Mouse (Mus musculus) spleen, postnatal 14 days (tissue): ENCODE measurements at regions not wholly inside any gene's neighbourhood (a gene's known extent, or its start where the extent isn't known, plus 50 kb on each side); places are given as distances from the start of the nearest gene placed in this dataset.

Source experiments
- DNase-seq, 2 experiments: peaks; one replicate each; pipeline ENCODE4 v3.0.0; 2021 to 2022; ENCODE audit warnings: low spot score in 2 of 2

DNA sequence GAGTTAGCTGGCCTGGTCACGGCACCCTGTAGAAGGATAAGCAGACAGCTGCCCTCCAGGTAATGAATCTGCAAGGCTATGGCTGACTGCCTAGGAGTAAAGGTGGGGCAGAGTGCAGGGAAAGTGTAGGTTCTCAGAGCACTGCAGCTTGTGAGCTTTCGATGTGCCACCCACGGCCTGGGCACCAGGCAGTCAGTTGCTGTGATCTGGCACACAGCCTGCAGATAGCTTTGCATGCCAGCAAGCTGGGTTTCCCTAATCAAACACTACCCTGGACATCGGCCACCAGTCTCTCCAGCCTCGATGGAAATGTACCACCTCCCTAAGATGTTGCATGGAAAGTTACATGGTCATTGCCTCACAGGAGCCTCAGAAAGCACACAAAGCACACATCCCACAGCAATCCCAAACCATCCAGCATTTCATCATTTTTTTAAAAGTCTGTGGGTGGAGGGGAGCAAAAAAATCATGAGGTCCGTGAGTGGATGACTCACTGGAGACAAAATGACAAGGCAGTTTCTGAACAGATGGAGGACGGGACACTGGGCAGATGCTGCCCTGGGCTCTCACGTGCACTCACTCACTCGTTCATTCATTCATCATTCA is 112.7 kb downstream of the Ets2 start:
- no peak for DNase-seq

GRCm38 (mm10) chr16:95811092-95811491 is 109.2 kb downstream of the Ets2 start:
- DNase-seq: no peak

DNA sequence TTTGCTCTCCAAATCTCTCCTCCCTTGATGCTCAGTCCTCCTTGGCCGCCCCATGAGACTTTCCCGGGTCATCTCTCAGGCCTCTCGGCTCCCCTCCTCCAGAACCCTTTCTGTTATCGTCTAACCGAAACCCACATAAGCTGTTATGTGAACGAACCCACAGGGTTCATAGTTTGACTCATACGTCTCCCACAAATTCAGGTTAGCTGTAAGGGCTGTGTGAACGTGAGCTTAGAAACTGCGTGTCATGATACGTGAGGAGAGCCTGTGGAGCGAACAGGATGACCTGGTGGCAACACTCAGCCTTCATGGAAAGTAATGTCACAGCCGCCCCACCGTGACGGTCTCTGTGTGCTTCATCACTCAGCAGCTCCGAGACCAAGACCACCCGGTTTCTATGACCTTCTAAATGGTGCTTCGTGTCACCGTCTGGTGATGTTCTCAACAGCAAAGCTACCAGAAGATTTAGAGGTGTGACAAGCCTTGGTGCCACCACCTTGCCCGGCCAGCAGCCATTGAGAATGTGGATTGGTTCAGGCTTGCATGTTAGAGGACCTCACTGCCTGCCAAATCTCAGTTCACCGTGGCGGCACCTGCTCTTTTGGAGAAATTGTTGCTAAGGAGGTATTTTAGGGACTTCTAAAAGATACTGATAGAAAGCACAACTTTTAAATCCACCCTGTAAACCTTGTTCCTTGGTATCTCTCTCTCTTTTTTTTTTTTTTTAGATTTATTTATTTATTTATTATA is 107.4 kb downstream of the Ets2 start:
- DNase-seq: no peak

GRCm38 (mm10) chr16:95806510-95806909 is 104.6 kb downstream of the Ets2 start:
- no peak for DNase-seq

DNA sequence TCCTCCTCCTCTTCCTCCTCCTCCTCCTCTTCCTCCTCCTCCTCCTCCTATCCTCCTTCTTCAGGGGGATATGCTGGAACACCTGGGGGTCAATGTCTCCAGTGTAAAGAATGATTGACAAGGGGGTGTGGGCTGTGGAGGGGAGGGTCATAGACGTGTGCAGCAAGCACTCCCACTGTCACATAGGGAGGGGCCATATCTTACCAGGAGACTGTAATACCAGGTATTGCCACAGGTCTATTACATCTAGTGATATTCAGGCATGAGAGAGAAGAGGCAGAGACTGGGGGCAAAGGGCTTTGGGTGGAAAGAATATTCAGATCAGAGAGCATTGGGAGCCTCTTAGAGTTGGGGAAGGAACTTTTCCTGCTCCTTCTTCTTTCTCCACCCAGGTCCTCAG is 102.3 kb downstream of the Ets2 start:
- no peak for DNase-seq

DNA sequence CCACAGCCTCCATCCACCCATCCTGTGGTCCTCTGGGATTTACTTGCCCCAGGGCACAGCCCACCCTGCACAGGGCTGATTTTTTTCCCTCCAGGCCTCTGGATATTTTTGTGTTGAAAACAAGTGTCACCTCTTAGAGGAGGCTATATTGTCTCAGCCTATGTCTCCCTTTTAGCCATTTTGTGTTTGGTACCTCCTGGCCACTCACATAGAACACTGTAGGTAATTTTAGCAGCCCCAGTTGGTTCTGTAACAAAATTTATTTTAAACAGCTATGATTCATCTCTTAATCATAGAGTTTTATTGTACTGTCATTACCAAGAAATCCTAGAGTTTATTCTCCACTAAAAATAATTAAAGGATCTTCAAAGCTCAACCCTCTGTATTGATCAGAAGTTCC is 100.8 kb downstream of the Ets2 start:
- DNase-seq: no peak

DNA sequence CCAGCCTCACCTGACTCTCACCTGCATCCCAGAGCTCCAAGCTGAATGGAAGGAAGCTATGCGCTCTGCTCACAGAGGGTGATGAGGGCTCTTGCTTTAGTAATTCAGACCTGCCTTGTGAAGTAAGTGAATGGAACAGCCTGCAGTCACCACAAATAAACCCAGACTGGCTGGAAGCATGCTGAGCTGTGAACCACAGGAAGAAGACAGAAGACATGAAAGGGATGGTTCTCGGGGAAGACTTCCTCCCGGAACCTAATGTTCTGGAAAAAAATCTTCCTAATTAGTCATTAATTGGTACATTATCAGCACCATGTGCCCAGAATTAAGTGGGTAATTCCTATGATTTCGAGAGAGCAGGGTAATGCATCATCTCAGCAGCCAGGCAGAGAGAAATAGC is 100.3 kb downstream of the Ets2 start:
- no peak for DNase-seq

DNA sequence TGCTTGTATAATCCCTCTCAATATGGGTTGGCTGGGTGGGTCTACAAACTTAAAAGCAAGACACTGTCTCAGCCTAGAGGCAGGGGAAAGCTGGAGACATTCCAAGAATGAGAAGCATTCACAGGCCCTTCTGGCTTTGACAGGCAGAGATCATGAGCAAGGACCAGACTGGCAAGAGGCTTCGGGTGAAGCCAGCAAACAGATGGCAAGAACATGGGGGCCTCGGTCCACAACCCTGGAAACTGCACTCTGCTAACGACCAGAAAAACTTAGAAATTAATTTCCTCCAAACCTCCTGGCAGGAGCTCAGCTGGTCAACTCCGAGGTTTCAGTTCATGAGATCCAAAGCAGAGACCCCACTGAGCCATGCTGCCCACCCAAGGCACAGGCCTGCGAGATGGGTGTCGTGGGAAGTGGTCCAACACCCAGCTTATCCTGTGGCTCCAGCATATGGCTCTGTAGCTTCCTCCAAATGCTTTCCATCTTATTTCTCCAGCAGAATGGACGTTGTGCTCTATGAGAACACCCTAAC is 99.1 kb downstream of the Ets2 start:
- no peak for DNase-seq

GRCm38 (mm10) chr16:95798582-95798981 is 96.7 kb downstream of the Ets2 start:
- no peak for DNase-seq

GRCm38 (mm10) chr16:95798099-95798498 is 96.2 kb downstream of the Ets2 start:
- DNase-seq: no peak

DNA sequence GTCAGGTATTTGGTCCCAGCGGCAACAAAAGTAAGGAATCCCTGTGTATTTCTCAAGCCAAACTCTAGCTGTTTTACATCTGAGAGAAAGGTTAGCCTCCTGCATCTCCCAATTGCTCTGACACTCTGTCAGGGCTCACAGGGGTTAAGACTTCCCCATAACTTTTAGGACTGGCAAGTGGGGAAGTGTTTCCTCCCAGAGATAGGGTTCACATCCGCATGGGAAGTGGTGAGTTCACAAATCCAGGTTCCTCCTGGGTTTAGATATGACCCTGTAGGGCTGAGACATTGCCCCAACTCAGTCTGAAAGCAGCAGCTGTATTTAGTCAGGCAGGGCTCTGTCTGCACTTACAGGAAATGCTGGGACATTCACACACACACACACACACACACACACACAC is 95.3 kb downstream of the Ets2 start:
- DNase-seq: no peak

DNA sequence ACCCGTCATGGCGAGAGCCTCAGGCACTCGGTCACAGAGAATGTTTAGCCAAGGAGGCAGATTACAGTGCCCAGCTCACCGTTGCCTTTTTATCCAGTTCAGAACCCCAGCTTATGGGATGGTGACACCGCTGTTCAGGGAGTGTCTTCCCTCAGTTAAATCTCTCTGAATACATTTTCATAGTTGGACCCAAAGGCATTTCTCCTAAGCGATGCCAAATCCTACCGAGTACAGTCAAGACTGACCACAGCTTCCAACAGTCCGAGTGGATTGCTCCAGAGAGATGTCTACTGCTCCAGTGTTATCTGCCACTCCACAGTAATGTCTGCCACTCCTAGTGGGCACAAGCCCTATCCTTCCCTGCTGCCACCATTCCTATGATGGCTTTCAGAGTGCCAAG is 93.0 kb downstream of the Ets2 start:
- DNase-seq: no peak

DNA sequence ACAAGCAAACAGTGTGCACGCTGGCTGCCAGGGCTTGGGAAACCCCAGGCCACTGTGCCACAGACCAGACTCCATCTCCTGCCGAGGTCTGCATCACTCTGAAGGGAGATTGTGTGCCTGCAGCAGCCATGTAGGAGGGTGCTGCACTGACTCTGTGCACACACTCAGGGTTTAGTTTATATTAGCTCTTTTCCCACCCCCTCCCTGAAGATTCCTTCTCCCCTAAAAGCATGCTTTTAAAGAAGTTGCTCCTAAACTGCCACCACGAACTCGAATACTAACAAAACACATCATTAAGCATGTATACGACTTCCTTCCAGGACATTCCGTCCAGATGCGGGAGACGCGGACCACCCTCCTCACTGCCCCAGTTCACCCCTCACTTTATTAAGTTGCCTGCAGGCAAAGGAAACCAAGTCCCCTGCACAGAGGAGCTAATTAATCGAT is 92.4 kb downstream of the Ets2 start:
- no peak for DNase-seq

- no peak for DNase-seq
These were observed 88.8 kb downstream of the Ets2 start for GRCm38 (mm10) chr16:95790691-95791090.

- DNase-seq: no peak
These were observed 87.7 kb downstream of the Ets2 start for GRCm38 (mm10) chr16:95789548-95789947.

- no peak for DNase-seq
These were observed 79.8 kb downstream of the Ets2 start for GRCm38 (mm10) chr16:95781681-95782080.

- DNase-seq: no peak
These were observed 78.6 kb downstream of the Ets2 start for GRCm38 (mm10) chr16:95780431-95780830.

DNA sequence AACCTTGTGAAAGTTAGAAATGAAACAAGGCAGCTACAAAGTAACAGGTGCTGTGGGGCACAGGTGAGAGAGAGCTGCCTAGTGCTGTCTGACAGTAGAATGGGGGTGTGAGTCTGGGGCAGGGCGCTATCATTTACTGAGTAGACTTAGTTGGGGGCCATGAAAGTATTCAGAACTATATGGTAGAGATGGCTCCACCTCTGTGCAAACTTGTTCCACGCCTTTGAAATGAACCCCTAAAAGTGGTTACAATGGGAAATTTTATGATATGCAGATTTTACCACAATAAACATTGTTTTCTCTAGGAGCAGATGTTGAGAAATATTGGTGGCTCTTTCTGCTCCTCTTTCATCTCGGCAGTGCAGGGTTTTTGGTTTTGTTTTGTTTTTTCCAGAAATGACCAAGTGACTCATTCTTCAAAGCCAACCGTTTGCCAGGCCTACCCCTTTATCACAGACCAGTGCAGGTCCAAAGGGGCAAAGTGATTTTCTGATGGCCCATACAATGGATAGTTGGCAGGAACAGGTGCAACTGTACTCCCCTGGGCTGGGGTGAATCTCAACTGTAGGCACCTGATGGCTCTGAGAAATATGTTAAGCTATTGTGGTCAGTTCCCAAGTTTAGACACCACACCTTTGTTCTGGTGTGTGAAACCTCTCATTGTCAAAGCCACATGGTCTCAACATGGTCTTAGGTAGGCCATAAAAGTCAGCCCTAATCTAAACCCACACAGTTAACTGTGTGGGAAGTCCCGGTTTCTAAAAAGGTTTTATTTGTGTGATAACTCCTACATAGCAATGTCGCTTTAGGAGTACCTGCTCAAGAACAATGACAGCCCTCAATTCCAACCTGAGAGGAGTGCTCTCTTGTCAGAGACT is 77.2 kb downstream of the Ets2 start:
- no peak for DNase-seq

DNA sequence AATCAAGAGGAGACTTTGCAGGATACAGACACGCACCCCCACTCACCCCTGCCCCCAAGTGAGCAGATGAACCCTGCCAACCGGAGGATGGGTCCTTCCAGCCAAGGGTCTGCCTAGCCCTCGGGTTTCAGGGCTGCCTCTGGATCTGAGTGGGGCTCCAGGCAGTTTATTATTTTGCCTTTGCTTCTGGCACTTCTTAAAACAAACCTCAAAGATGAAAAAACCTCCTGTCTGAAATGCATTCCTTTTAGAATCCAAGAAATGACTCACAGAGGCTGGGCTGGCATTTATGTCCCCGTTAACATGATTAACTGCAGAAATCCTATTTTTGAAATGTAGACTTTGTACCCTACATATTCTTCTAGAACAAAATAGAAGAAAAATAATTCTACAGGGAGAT is 76.3 kb downstream of the Ets2 start:
- DNase-seq: no peak

DNA sequence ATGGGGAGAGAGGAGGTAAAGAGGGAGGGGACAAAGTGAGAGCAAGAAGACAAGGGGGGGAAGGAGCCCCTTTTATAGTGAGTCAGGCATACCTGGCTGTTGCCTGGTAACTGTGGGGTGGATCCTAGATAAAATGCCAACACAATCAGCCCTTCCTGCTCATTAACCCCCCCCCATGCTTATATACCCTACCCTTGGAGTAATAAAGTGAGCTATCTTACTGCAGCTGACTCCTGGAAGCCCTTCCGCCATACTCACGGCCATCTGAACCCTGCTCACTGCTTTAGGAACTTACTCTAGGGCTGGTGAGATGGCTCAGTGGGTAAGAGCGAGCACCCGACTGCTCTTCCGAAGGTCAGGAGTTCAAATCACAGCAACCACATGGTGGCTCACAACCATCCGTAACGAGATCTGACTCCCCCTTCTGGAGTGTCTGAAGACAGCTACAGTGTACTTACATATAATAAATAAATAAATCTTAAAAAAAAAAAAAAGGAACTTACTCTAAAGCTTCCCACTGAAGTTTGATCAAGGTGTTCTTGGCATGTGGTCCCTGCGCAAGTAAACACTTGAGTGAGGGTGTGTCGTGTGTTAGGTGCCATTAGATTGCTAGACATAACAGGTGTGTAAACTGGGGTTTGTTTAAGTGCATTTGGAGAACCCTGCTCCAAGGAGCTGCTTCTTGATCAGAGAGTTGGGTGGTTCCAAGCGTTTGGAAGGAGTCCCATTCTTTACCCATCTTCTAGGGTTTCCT is 74.9 kb downstream of the Ets2 start:
- DNase-seq: no peak

DNA sequence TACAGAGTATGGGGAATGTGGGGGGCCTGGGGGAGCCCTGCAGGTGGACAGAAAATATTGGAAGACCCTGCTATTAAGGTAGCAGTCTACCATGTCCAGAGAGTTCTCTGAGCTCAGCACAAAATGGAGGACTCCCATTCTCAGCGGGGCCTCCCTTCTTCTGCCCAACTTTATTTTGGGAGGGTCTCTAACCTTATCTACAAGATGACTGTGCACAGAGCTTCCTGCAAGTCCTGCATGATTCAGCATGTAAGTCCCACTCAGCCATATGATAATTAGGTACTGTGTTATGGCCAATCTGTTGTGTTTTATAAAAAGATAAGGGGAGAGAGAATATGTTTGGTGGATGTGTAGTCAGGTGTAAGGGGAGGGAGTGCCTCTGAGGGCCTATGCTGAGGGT is 74.1 kb downstream of the Ets2 start:
- DNase-seq: no peak

DNA sequence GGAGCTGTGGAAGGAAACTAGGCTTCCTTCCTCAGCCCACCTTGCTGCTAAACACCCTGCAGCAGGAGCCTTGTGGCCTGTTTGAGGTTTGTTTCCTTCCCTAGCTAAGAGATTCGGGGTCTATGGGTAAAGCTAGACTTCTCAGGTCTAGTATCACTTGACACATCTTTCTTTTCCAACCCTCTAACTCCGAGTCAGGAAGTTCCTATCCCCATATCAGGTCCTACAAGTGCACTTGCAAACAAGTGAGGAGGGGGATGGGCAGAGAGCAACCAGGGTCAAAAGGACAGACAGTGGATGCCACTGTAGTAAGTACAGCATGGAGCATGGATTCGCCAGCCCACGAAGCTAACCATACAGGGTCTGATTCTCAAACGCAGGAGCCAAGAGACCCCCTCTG is 73.5 kb downstream of the Ets2 start:
- no peak for DNase-seq
